Mouse (Mus musculus): Measurements from ENCODE around the gene Pfn1. TPM values are rescaled to one million over a fixed set of nuclear protein-coding genes. Genes with fewer than 3 reads are reported as not detected.

Gene Pfn1
- polyA plus RNA-seq, 1 experiment from 2014 or later = 1,769 TPM

- peak overlapping the region; percentile 59 for H3K9ac ChIP-seq
- H3K4me1 ChIP-seq = peaks cover 26% of the 10 kb centered on the region
- H3K36me3 ChIP-seq = peaks cover 23% of the 10 kb centered on the region
- peak overlapping the region; percentile 89 for H3K4me3 ChIP-seq (replicated peaks)
- peak overlapping the region; percentile 80 for H3K4me2 ChIP-seq (replicated peaks)
- peak overlapping the region; percentile 91 for H3K27ac ChIP-seq (replicated peaks)
- ATAC-seq (ENCODE audit: insufficient number of reproducible peaks, low FRiP score, low TSS enrichment, low read depth) = no peak
- no peaks in the 10 kb centered on the region for H3K27me3 ChIP-seq
- H3K9me3 ChIP-seq (replicated peaks) = no peaks in the 10 kb centered on the region
- 12% methylated on average over 8 of the region's 8 CpGs for WGBS
These were observed 33.9 kb upstream of the Pfn1 start for GRCm38 (mm10) chr11:70688372-70688771.

GRCm38 (mm10) chr11:70687601-70688199, 33.3 kb upstream of the Pfn1 start, which contains the start of gene Camta2:
Gene Camta2 (minus strand): TSS chr11:70688105.
- ATAC-seq (ENCODE audit: insufficient number of reproducible peaks, low FRiP score, low TSS enrichment, low read depth) = peak; percentile 88
- WGBS = under 1% methylated on average over 52 of the region's 55 CpGs

GRCm38 (mm10) chr11:70686901-70687566, 32.6 kb upstream of the Pfn1 start:
- Histone ChIP-seq H3K9ac (peak overlapping the region; percentile 59), H3K36me3 (peaks cover 36% of the 10 kb centered on the region), H3K27me3 (no peaks in the 10 kb centered on the region), H3K27ac (replicated peaks) (peak overlapping the region; percentile 91), H3K4me3 (replicated peaks) (peak overlapping the region; percentile 89), H3K4me2 (replicated peaks) (peak overlapping the region; percentile 80), H3K4me1 (peaks cover 29% of the 10 kb centered on the region), H3K9me3 (replicated peaks) (no peaks in the 10 kb centered on the region)
- WGBS = 2% methylated on average over 16 of the region's 16 CpGs
- peak; percentile 35; the same call in 1 of the 2 replicates for ATAC-seq (ENCODE audit: insufficient number of reproducible peaks, low FRiP score, low TSS enrichment, low read depth)

More at GRCm38 (mm10) chr11:70687601-70688199, 33.3 kb upstream of the Pfn1 start, which contains the start of gene Camta2:
- peaks cover 26% of the 10 kb centered on the region for H3K4me1 ChIP-seq
- peak within 1 kb of the TSS; percentile 80 for H3K4me2 ChIP-seq (replicated peaks)
- peaks cover 30% of the 10 kb centered on the region for H3K36me3 ChIP-seq
- H3K9me3 ChIP-seq (replicated peaks) = no peaks in the 10 kb centered on the region
- no peaks in the 10 kb centered on the region for H3K27me3 ChIP-seq
- H3K27ac ChIP-seq (replicated peaks) = peak within 1 kb of the TSS; percentile 91
- H3K4me3 ChIP-seq (replicated peaks) = peak within 1 kb of the TSS; percentile 89
- H3K9ac ChIP-seq = peak within 1 kb of the TSS; percentile 59

GRCm38 (mm10) chr11:70683640-70684039, 29.2 kb upstream of the Pfn1 start:
- no peaks in the 10 kb centered on the region for H3K9me3 ChIP-seq (replicated peaks)
- no peak overlapping the region for H3K4me2 ChIP-seq (replicated peaks)
- 86% methylated on average over 5 of the region's 5 CpGs for WGBS
- no peak overlapping the region for H3K27ac ChIP-seq (replicated peaks)
- H3K9ac ChIP-seq = no peak overlapping the region
- H3K27me3 ChIP-seq = no peaks in the 10 kb centered on the region
- H3K4me3 ChIP-seq (replicated peaks) = no peak overlapping the region
- H3K36me3 ChIP-seq = peaks cover 58% of the 10 kb centered on the region
- no peak for ATAC-seq (ENCODE audit: insufficient number of reproducible peaks, low FRiP score, low TSS enrichment, low read depth)
- H3K4me1 ChIP-seq = peaks cover 24% of the 10 kb centered on the region

GRCm38 (mm10) chr11:70681897-70682581, 27.6 kb upstream of the Pfn1 start:
- no peak overlapping the region for H3K4me2 ChIP-seq (replicated peaks)
- no peak for ATAC-seq (ENCODE audit: insufficient number of reproducible peaks, low FRiP score, low TSS enrichment, low read depth)
- no peaks in the 10 kb centered on the region for H3K27me3 ChIP-seq
- H3K4me3 ChIP-seq (replicated peaks) = no peak overlapping the region
- H3K36me3 ChIP-seq = peaks cover 65% of the 10 kb centered on the region
- WGBS = 19% methylated on average over 9 of the region's 11 CpGs
- peaks cover 14% of the 10 kb centered on the region for H3K4me1 ChIP-seq
- no peak overlapping the region for H3K9ac ChIP-seq
- no peaks in the 10 kb centered on the region for H3K9me3 ChIP-seq (replicated peaks)
- H3K27ac ChIP-seq (replicated peaks) = no peak overlapping the region

GRCm38 (mm10) chr11:70681170-70681569, 26.7 kb upstream of the Pfn1 start:
- no peak overlapping the region for H3K4me3 ChIP-seq (replicated peaks)
- H3K4me1 ChIP-seq = peaks cover 5% of the 10 kb centered on the region; the same call in 1 of the 2 replicates
- no peak overlapping the region for H3K4me2 ChIP-seq (replicated peaks)
- no peaks in the 10 kb centered on the region for H3K9me3 ChIP-seq (replicated peaks)
- whole genome bisulfite sequencing = 65% methylated on average over 12 of the region's 12 CpGs
- no peaks in the 10 kb centered on the region for H3K27me3 ChIP-seq
- H3K36me3 ChIP-seq = peaks cover 69% of the 10 kb centered on the region
- no peak overlapping the region for H3K9ac ChIP-seq
- no peak overlapping the region for H3K27ac ChIP-seq (replicated peaks)
- ATAC-seq (ENCODE audit: insufficient number of reproducible peaks, low FRiP score, low TSS enrichment, low read depth) = no peak

- Histone ChIP-seq H3K9ac (no peak overlapping the region), H3K4me2 (replicated peaks) (no peak overlapping the region), H3K27me3 (no peaks in the 10 kb centered on the region), H3K4me1 (peaks cover 5% of the 10 kb centered on the region; the same call in 1 of the 2 replicates), H3K4me3 (replicated peaks) (no peak overlapping the region), H3K9me3 (replicated peaks) (no peaks in the 10 kb centered on the region), H3K36me3 (peaks cover 70% of the 10 kb centered on the region), H3K27ac (replicated peaks) (no peak overlapping the region)
- no peak for ATAC-seq (ENCODE audit: insufficient number of reproducible peaks, low FRiP score, low TSS enrichment, low read depth)
- 91% methylated on average over 6 of the region's 8 CpGs for WGBS
These were observed 25.4 kb upstream of the Pfn1 start for GRCm38 (mm10) chr11:70679894-70680293.

GRCm38 (mm10) chr11:70679361-70679760, 24.9 kb upstream of the Pfn1 start:
- Histone ChIP-seq H3K27ac (replicated peaks) (no peak overlapping the region), H3K9me3 (replicated peaks) (no peaks in the 10 kb centered on the region), H3K4me3 (replicated peaks) (no peak overlapping the region), H3K36me3 (peaks cover 68% of the 10 kb centered on the region), H3K4me1 (peaks cover 5% of the 10 kb centered on the region; the same call in 1 of the 2 replicates), H3K9ac (no peak overlapping the region), H3K4me2 (replicated peaks) (no peak overlapping the region), H3K27me3 (no peaks in the 10 kb centered on the region)
- ATAC-seq (ENCODE audit: insufficient number of reproducible peaks, low FRiP score, low TSS enrichment, low read depth) = no peak
- WGBS = 92% methylated on average over 8 of the region's 8 CpGs

GRCm38 (mm10) chr11:70678576-70678975, 24.1 kb upstream of the Pfn1 start:
- no peak overlapping the region for H3K4me3 ChIP-seq (replicated peaks)
- no peak overlapping the region for H3K9ac ChIP-seq
- H3K27me3 ChIP-seq = no peaks in the 10 kb centered on the region
- peaks cover 68% of the 10 kb centered on the region for H3K36me3 ChIP-seq
- 59% methylated on average over 2 of the region's 2 CpGs for WGBS
- H3K27ac ChIP-seq (replicated peaks) = no peak overlapping the region
- H3K4me1 ChIP-seq = peaks cover 5% of the 10 kb centered on the region; the same call in 1 of the 2 replicates
- H3K4me2 ChIP-seq (replicated peaks) = no peak overlapping the region
- H3K9me3 ChIP-seq (replicated peaks) = no peaks in the 10 kb centered on the region
- ATAC-seq (ENCODE audit: insufficient number of reproducible peaks, low FRiP score, low TSS enrichment, low read depth) = no peak

GRCm38 (mm10) chr11:70678092-70678491, 23.6 kb upstream of the Pfn1 start:
- H3K9ac ChIP-seq = no peak overlapping the region
- H3K36me3 ChIP-seq = peaks cover 65% of the 10 kb centered on the region
- H3K4me2 ChIP-seq (replicated peaks) = no peak overlapping the region
- WGBS = 73% methylated on average over 9 of the region's 9 CpGs
- H3K4me1 ChIP-seq = peaks cover 5% of the 10 kb centered on the region; the same call in 1 of the 2 replicates
- H3K4me3 ChIP-seq (replicated peaks) = no peak overlapping the region
- ATAC-seq (ENCODE audit: insufficient number of reproducible peaks, low FRiP score, low TSS enrichment, low read depth) = no peak
- H3K27ac ChIP-seq (replicated peaks) = no peak overlapping the region
- H3K9me3 ChIP-seq (replicated peaks) = no peaks in the 10 kb centered on the region
- no peaks in the 10 kb centered on the region for H3K27me3 ChIP-seq

- H3K9ac ChIP-seq = no peak overlapping the region
- no peaks in the 10 kb centered on the region for H3K27me3 ChIP-seq
- H3K9me3 ChIP-seq (replicated peaks) = no peaks in the 10 kb centered on the region
- no peak for ATAC-seq (ENCODE audit: insufficient number of reproducible peaks, low FRiP score, low TSS enrichment, low read depth)
- H3K4me1 ChIP-seq = peaks cover 18% of the 10 kb centered on the region
- 62% methylated on average over 11 of the region's 11 CpGs for WGBS
- H3K36me3 ChIP-seq = peaks cover 55% of the 10 kb centered on the region
- no peak overlapping the region for H3K4me2 ChIP-seq (replicated peaks)
- H3K27ac ChIP-seq (replicated peaks) = no peak overlapping the region
- H3K4me3 ChIP-seq (replicated peaks) = no peak overlapping the region
These were observed 20.1 kb upstream of the Pfn1 start for GRCm38 (mm10) chr11:70674501-70674900.
